Mouse (Mus musculus): ENCODE measurements at regions not wholly inside any gene's neighbourhood (a gene's known extent, or its start where the extent isn't known, plus 50 kb on each side); places are given as distances from the start of the nearest gene placed in this dataset.

DNA sequence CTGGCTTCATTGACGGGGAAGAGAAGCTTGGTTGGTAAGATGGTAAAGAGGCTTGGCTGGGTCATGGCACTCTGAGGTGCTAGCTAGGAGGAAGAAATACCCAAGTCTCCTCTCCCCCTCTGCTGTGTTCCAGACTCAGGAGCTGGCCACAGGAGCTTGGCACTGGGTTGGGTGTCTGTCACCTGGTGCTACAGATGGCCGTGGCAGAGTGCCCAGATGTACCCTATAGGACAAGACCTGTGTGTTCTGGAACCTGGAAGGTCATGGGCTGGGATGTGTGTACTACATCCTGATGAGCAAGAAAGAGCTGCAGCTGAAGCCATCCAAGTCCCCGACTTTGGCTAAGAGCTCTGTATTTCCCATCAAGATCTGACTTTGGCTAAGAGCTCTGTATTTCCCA is 72.4 kb downstream of the Nupl2 start:
- ATAC-seq (ENCODE audit: low FRiP score, low TSS enrichment) (no peak), DNase-seq (ENCODE audit: low spot score) (no peak)
- Histone ChIP-seq H3K9me3 (ENCODE audit: control insufficient read depth, low read length) (no peaks in the 10 kb centered on the region), H3K9ac (ENCODE audit: low read length) (no peak overlapping the region), H3K27me3 (ENCODE audit: control insufficient read depth, insufficient read depth, low read length) (no peaks in the 10 kb centered on the region), H3K4me2 (replicated peaks; ENCODE audit: low read depth) (no peak overlapping the region), H3K27ac (replicated peaks) (no peak overlapping the region), H3K4me3 (ENCODE audit: low read depth, low read length) (no peak overlapping the region), H3K4me1 (replicated peaks; ENCODE audit: control insufficient read depth, insufficient read depth) (no peaks in the 10 kb centered on the region), H3K36me3 (ENCODE audit: control insufficient read depth, insufficient read depth, low read length) (no peaks in the 10 kb centered on the region)
- WGBS, result 78% methylated on average over 3 of the region's 3 CpGs
- TF ChIP-seq EP300 (optimal IDR thresholded peaks at IDR 0.05) (no peak), CTCF (IDR thresholded peaks at IDR 0.05; ENCODE audit: low read depth) (no peak)

- no peaks in the 10 kb centered on the region for H3K9me3 ChIP-seq (ENCODE audit: control insufficient read depth, low read length)
- DNase-seq (ENCODE audit: low spot score) (no peak), ATAC-seq (ENCODE audit: low FRiP score, low TSS enrichment) (no peak)
- H3K9ac ChIP-seq (ENCODE audit: low read length), result no peak overlapping the region
- no peaks in the 10 kb centered on the region for H3K4me1 ChIP-seq (replicated peaks; ENCODE audit: control insufficient read depth, insufficient read depth)
- H3K27ac ChIP-seq (replicated peaks), result no peak overlapping the region
- no peak overlapping the region for H3K4me2 ChIP-seq (replicated peaks; ENCODE audit: low read depth)
- no peaks in the 10 kb centered on the region for H3K36me3 ChIP-seq (ENCODE audit: control insufficient read depth, insufficient read depth, low read length)
- no peak for TF ChIP-seq CTCF (IDR thresholded peaks at IDR 0.05; ENCODE audit: low read depth)
- 79% methylated on average over 2 of the region's 2 CpGs for WGBS
- H3K4me3 ChIP-seq (ENCODE audit: low read depth, low read length), result no peak overlapping the region
- no peaks in the 10 kb centered on the region for H3K27me3 ChIP-seq (ENCODE audit: control insufficient read depth, insufficient read depth, low read length)
Observed at GRCm38 (mm10) chr5:24239006-24239405, 74.2 kb downstream of the Nupl2 start.

DNA sequence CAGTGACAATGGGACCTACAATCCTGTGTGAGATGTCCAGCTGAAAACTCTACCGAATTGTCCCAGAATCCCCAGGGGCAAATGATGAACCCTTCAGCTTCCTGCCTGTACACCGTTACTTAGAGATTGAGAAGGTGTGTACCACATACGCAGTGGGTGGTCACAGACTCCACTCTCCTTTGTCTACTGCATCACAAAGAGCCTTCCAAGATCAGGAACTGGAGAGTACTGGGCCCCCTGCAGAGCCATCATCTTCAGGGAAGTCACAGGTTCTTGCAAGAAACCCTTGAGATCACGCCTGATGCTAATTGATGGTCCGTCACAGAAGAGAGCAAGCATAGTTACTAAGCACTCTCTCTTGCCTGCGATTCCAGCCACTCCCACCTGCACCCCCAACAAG is 79.4 kb downstream of the Nupl2 start:
- no peak for DNase-seq (ENCODE audit: low spot score)

GRCm38 (mm10) chr5:24255421-24255820 is 90.7 kb downstream of the Nupl2 start:
- Histone ChIP-seq H3K4me1 (replicated peaks; ENCODE audit: control insufficient read depth, insufficient read depth) (no peaks in the 10 kb centered on the region), H3K27me3 (ENCODE audit: control insufficient read depth, insufficient read depth, low read length) (no peaks in the 10 kb centered on the region), H3K4me2 (replicated peaks; ENCODE audit: low read depth) (no peak overlapping the region), H3K27ac (replicated peaks) (no peak overlapping the region), H3K9ac (ENCODE audit: low read length) (no peak overlapping the region), H3K4me3 (ENCODE audit: low read depth, low read length) (no peak overlapping the region), H3K36me3 (ENCODE audit: control insufficient read depth, insufficient read depth, low read length) (no peaks in the 10 kb centered on the region), H3K9me3 (ENCODE audit: control insufficient read depth, low read length) (no peaks in the 10 kb centered on the region)
- TF ChIP-seq CTCF (IDR thresholded peaks at IDR 0.05; ENCODE audit: low read depth) (no peak), EP300 (optimal IDR thresholded peaks at IDR 0.05) (no peak)
- ATAC-seq (ENCODE audit: low FRiP score, low TSS enrichment) (no peak), DNase-seq (ENCODE audit: low spot score) (no peak)
- 64% methylated on average over 5 of the region's 5 CpGs for WGBS

More for the DNA sequence above, 79.4 kb downstream of the Nupl2 start:
- Histone ChIP-seq H3K9ac (ENCODE audit: low read length) (no peak overlapping the region), H3K36me3 (ENCODE audit: control insufficient read depth, insufficient read depth, low read length) (no peaks in the 10 kb centered on the region), H3K27ac (replicated peaks) (no peak overlapping the region), H3K27me3 (ENCODE audit: control insufficient read depth, insufficient read depth, low read length) (no peaks in the 10 kb centered on the region), H3K9me3 (ENCODE audit: control insufficient read depth, low read length) (no peaks in the 10 kb centered on the region), H3K4me1 (replicated peaks; ENCODE audit: control insufficient read depth, insufficient read depth) (no peaks in the 10 kb centered on the region), H3K4me2 (replicated peaks; ENCODE audit: low read depth) (no peak overlapping the region), H3K4me3 (ENCODE audit: low read depth, low read length) (no peak overlapping the region)
- ATAC-seq (ENCODE audit: low FRiP score, low TSS enrichment), result no peak
- no peak for TF ChIP-seq CTCF (IDR thresholded peaks at IDR 0.05; ENCODE audit: low read depth)
- no peak for TF ChIP-seq EP300 (optimal IDR thresholded peaks at IDR 0.05)
- 70% methylated on average over 6 of the region's 6 CpGs for WGBS

DNA sequence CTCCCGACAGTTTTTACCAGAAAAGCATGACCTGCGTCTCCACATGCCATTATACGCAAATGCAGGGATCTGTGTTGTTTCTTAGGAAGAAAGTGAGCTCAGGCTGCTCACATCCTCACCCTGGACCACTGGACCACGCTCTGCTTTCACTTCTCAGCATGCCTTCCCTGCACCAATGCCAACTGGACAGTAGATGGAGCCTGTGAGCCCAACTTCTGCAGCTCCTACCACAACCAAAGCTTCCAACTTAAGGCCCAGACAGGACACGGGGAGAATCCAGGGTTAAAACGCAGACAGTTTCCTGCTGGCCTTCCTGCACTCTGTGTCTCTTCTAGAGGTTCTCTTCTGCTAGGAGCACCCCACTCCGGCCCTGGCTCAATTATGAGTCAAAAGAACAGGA is 90.3 kb downstream of the Kcnh2 start:
- Histone ChIP-seq H3K4me3 (ENCODE audit: low read depth, low read length) (no peak overlapping the region), H3K9me3 (ENCODE audit: control insufficient read depth, low read length) (no peaks in the 10 kb centered on the region), H3K36me3 (ENCODE audit: control insufficient read depth, insufficient read depth, low read length) (no peaks in the 10 kb centered on the region), H3K4me2 (replicated peaks; ENCODE audit: low read depth) (no peak overlapping the region), H3K27me3 (ENCODE audit: control insufficient read depth, insufficient read depth, low read length) (no peaks in the 10 kb centered on the region), H3K9ac (ENCODE audit: low read length) (no peak overlapping the region), H3K4me1 (replicated peaks; ENCODE audit: control insufficient read depth, insufficient read depth) (peaks cover 5% of the 10 kb centered on the region; the same call in 1 of the 2 replicates), H3K27ac (replicated peaks) (no peak overlapping the region)
- WGBS, result 10% methylated on average over 7 of the region's 7 CpGs
- DNase-seq (ENCODE audit: low spot score) (peak; percentile 75), ATAC-seq (ENCODE audit: low FRiP score, low TSS enrichment) (peak; percentile 53; the same call in 1 of the 2 replicates)
- no peak for TF ChIP-seq EP300 (optimal IDR thresholded peaks at IDR 0.05)
- TF ChIP-seq CTCF (IDR thresholded peaks at IDR 0.05; ENCODE audit: low read depth), result peak; percentile 91

DNA sequence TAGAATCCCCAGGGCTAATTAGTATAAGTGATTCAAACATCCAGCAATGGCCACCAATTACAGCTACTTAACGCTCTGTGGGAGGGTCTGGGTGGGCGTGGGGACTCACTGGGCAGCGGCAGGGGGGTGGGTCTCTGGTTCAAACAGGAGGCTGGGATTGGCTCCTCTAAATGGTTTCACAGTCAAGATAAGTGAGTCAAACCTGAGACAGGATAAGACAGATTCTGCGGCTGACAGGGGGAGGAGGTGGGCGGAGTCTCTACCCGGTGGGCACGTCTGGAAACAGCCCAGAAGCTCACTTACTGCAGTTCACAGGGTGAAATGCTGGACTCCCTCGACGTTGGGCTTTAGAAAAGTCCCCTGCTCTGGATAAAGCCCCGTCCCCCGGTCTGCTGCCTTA is 89.3 kb downstream of the Kcnh2 start:
- 5% methylated on average over 11 of the region's 11 CpGs for WGBS
- ATAC-seq (ENCODE audit: low FRiP score, low TSS enrichment) (no peak), DNase-seq (ENCODE audit: low spot score) (peak; percentile 30)
- Histone ChIP-seq H3K9me3 (ENCODE audit: control insufficient read depth, low read length) (no peaks in the 10 kb centered on the region), H3K4me2 (replicated peaks; ENCODE audit: low read depth) (peak overlapping the region; percentile 23; the same call in 1 of the 2 replicates), H3K4me3 (ENCODE audit: low read depth, low read length) (no peak overlapping the region), H3K36me3 (ENCODE audit: control insufficient read depth, insufficient read depth, low read length) (no peaks in the 10 kb centered on the region), H3K9ac (ENCODE audit: low read length) (no peak overlapping the region), H3K27me3 (ENCODE audit: control insufficient read depth, insufficient read depth, low read length) (no peaks in the 10 kb centered on the region), H3K27ac (replicated peaks) (no peak overlapping the region), H3K4me1 (replicated peaks; ENCODE audit: control insufficient read depth, insufficient read depth) (peaks cover 5% of the 10 kb centered on the region; the same call in 1 of the 2 replicates)
- TF ChIP-seq CTCF (IDR thresholded peaks at IDR 0.05; ENCODE audit: low read depth) (no peak), EP300 (optimal IDR thresholded peaks at IDR 0.05) (no peak)
